Mouse (Mus musculus): Measurements from ENCODE around the gene Abtb2.

Abtb2 gene

DNA sequence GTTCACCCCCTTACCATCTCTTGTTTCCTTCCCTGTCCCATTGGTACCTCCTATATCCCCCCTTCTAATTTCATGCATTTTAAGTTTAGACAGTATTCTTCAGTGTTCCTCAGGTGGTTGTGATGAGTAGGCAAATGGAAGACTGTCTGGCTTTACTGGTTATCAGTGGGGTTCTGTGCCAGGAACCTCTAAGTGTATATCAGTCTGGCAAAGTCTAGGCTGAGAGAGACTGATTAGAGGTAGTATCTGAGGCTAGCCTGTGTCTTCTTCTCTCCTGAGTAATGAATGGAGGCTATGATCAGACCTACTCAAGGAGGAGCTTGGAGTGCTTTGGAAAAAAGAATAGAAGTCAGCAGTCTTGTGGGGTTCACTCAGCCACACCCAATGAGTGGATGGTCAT, 18.0 kb downstream of the Abtb2 start:
- DNase-seq (ENCODE audit: low spot score in 2 of 2) = no peak

DNA sequence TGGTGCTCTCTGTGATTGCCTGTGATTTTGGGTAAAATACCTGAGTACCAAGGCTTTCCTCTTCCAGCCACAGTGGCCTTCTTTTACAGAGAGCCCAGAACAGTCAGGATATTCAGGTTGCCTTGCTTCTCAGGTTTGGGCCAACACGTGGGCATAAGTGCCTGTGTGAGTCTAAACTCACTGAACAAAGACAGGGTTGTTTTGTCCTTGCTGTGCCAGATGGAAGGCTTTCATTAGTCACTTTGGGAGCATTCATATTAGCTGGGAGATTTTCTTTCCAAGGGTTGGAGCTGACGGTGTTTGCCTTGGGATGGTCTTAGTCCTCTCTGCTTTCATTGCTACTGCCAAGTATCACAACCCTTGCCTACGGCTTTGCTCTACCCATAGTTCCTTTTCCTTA, 20.3 kb downstream of the Abtb2 start:
- no peak for DNase-seq (ENCODE audit: low spot score in 2 of 2)

DNA sequence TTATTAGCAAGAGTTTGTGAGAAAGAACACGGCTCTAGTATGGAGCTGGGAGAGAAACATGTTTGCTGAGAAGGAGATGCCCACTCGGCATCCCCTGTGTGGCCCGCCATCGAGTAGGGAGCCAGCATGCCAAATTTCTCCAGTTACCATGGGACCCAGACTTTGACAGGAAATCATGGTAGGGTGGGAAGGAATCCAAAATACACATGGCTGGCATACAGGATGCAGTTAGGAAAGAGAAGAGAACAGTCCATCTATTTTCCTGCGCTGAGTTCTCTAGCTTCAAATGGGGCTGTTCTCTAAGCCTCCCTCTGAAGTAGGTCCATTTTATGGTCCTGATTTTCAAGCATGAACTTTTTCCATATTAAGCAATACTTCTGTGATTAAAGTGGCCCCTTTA, 22.7 kb downstream of the Abtb2 start:
- DNase-seq (ENCODE audit: low spot score in 2 of 2) = no peak

DNA sequence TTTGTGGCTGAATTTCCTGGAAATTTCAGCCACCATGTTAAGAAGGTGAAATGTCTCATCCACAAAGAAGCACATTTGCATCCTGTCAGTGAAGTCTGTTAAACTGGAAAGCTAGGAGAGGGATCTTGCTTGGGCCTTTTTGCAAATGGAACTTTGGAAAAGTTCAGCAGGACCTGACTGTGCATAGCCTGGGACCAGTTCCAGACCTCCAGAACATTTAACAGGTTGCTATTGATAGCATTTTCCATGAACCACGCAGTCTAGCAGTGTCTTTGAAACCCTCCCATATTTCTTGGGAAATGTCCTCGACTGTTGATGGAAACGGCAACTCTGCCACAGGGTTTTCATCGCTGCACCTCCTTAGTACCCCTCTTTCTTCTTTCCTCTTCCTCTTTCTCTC, 23.3 kb downstream of the Abtb2 start:
- DNase-seq (ENCODE audit: low spot score in 2 of 2) = no peak

DNA sequence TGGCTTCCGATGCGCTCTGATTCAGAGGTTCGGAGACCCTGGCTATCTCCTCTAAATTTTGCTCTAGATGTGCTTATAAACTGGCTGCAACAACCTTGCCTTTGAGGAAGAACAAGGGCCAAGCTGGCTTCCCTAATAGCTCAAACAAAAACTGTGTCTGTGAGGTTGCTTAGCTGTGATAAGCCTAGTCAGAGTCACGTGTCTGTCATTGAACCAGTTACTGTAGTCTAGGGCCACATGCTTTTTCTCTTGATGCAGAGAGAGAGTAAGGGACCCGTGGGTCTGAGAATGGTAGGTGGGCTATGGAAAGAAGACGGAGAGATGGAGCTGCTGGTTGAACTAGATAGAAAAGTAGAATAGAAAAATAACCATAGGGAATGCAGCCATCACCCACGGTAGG, 24.5 kb downstream of the Abtb2 start:
- DNase-seq (ENCODE audit: low spot score in 2 of 2) = no peak

DNA sequence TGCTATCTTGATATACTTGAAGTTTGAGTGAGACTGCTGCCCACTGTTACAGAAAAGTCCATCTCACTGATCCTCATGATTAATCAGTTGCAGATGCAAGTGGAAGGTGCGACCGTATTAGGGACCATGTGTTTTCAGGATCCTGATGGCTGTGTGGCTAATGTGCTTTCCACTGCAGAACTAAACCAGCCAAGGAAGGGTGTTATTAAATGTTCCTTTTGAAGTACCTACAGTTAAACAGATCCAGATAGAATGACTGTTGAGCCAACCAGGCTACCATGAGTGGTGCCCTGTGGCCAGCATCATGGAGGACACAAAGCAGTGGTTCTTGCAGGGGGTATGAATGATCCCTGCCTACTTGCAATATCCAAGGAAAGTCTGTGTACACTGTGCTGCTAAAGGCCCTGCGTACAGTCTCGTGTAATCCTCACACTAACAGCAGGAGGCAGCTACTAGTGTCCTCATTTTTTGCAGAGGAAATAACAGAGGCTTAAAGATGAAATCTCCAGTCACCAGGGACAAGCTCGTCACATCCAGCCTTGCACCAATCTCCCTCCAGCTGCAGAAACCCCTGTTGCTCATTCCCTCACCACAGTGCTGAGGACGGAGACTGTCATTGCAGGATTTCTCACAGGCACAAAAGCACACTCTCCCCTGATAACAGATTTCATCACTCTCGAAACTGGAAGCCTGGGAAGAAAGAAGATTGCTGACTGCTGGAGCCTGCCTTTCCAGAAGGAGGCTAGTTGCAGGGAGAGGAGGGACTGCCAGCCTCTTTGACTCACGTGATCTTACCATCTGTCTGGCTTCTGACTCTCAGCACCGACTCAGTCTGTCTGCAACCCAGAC, 25.9 kb downstream of the Abtb2 start:
- DNase-seq (ENCODE audit: low spot score in 2 of 2) = peak in 1 of 2 experiments; percentile 60

DNA sequence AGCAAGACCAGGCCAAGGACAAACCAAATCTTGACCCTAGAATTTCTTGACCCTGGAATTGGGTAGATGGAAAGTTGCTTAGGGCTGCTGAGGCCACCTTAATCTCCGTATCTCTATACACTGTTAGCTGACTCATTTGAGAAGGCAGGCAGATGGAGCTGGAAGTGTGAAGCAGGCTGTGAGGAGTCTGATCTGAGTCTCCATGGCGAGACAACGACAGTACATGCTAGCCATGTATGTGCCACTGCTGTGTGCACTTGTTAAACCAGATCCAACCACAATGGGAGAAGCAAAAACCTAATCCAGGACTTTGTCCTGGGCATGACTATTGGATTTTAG, 26.4 kb downstream of the Abtb2 start:
- DNase-seq (ENCODE audit: low spot score in 2 of 2) = no peak

DNA sequence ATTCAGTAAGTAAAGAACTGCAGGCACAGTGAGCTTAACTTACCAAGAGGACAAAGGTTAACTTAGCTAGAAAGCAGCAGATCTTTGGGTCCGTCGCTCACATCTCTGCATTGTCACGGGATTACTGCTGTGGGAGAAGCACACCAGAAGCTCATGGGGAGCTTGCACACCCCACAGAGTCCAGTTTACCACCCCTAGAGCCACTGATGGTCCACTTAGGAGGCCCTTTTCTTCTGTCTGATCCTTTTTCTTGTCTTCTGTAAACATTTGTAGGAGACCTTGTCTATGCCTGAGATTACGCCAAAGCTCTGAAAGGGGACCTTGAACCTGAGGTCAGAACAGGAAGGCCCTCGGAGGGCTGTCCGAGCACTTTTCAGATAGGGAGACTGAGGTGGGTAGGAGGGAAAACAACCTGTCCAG, 28.5 kb downstream of the Abtb2 start:
- no peak for DNase-seq (ENCODE audit: low spot score in 2 of 2)

DNA sequence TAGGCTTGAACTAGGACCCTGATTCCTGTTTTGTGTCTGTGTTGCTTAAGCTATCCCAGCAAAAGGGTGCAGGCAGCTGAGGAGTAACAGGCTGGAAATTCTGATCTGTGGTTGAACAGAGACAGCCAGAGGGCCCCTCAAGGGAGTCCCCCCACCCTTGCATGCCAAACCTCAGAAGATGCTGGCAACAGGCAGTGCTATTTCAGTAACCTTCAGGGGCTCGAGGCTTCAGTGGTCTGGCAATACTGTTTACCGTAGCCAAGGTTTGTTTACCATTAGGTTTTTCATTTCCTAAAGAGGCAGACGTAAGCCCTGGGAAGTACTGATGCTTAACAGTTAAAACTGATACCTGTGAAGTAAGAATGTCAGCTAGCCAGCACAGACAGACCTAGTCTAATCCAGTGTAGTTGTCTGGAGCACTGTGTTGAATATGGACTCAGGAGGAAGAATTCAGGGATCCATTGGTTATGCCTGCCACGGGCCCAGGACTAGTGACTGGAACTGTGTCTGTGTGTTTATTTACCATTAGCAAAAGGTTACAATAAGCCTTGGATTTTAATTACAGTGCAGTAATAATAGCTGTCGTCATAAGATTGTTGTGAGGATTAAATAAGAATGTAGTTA, 29.0 kb downstream of the Abtb2 start:
- no peak for DNase-seq (ENCODE audit: low spot score in 2 of 2)

DNA sequence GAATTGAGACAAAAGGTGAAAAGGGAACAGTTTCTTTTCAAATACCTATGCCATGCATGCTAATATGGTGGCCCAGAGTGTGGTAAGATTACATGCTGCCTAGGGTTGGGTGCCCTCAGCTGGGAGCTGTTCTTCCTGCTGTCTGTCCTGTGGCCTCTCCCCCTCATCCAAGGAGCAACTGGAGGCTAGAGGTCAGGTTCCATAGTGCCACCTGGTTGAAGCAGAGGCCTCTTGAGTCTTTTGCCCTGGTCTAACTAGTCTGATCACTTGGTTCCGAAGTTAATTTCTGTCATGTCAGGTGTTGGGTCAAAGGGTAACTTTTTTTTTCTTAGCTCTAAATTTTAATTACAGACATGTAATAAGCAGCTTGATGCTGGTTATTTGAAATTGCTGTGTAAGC, 33.2 kb downstream of the Abtb2 start:
- DNase-seq (ENCODE audit: low spot score in 2 of 2) = no peak

DNA sequence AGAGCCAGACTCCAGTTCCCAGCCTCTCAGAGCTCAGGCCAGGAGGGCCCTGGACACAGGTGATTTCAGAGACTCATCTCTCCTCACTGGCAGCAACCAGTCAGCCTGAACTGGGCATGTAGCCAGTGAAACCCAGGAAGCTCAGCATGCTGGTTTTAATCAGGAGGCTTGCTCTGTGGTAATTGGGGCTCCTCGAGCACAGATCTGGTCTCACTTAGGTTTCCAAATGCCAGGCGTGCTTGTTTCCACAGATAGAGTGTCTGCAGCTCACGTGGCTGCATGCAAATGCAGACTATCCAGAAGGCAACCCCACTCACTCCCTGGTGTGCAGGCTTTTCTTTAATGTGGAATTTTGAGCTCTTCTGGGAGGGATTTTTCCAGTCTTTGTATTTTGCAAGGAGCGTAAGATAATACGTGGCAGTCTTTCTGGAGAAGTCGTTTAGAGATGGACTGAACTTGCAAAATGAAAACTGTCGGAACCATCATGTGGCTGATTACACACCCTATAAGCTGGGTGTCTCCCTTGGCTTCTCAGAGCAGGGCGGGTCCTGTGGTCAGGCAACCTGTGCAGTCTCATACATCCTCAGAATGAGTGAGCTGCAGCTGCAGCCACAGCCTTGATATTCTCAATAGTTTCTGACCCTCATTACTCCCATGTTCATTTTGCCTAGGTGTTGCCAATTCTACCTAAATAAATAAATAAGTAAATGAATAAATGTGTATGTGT, 34.2 kb downstream of the Abtb2 start:
- peak; percentile 20 to 58 for DNase-seq (ENCODE audit: low spot score in 2 of 2)

DNA sequence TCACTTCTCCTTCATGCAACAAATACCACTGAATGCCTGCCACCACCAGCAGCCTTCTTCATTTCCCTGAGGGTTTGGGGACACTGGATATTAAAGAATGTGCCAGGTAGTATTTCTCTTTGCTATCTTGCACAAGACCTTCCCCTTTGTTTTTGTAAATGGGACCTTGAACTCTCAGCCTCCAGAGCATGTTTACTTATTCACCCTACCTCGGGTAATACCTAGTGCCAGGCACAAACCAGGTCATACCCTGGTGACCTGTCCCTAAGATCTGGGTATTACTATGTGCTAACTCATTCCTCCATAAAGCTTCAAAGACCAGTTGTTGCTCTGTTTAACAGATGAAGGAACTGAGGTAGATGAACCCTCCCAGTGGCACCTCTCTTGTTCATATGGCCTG, 35.0 kb downstream of the Abtb2 start:
- no peak for DNase-seq (ENCODE audit: low spot score in 2 of 2)

DNA sequence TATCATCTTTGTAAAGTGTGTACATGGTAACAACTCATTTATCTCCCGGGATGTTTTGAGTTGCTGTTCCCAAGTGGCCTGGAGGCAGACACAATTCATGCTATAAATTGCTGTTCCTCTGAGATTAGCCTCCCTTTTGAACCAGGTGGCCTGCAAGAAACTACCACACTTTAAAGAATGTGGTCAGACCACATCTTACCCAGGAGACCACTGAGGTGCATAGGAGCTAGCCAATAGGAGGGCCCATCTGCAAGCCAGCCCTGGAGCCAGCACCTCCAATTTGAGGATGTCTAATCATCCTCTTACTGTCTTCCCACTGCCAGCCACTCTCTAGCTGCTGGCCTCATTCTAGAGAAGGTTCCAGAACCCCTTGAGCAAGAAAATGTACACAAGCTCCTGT, 35.4 kb downstream of the Abtb2 start:
- no peak for DNase-seq (ENCODE audit: low spot score in 2 of 2)

DNA sequence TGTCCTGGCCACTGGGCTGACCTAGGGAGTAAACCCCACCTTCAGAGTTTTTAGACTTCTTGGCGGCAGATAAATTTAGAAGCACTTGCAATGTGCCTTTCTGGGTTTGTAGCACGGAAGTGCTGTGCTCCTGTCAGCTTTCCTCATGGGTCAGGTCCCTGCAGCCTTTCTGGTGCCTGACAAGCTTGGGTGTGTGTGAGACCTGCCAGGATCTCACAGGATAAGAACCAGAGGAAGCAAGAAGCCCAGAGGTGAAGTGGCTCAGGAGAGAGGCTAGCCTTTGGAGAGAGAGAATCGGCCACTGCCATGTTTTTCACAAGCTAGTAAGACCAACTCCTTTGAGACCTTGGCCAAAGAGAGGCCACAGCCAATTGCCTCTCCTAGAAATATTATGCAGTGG, 37.1 kb downstream of the Abtb2 start:
- no peak for DNase-seq (ENCODE audit: low spot score in 2 of 2)

DNA sequence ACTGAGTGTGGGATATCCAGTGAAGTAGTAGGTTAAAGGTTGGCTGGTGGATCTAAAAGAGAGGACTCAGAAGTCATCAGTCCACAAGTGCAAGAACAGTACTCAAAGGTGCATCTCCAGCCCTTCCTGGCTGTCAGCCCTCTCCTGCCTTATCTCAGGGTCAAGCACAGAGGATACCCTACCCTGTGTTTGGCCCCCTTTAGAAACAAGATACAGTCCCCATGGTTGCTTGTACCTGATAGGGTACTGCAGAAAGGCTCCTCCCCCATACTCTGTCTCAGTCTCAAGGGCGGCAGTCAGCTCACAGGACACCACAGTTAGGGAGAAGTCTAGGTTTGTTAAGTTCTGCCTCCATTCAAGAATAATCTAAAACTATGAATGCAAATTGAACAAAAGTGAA, 37.8 kb downstream of the Abtb2 start:
- DNase-seq (ENCODE audit: low spot score in 2 of 2) = no peak

DNA sequence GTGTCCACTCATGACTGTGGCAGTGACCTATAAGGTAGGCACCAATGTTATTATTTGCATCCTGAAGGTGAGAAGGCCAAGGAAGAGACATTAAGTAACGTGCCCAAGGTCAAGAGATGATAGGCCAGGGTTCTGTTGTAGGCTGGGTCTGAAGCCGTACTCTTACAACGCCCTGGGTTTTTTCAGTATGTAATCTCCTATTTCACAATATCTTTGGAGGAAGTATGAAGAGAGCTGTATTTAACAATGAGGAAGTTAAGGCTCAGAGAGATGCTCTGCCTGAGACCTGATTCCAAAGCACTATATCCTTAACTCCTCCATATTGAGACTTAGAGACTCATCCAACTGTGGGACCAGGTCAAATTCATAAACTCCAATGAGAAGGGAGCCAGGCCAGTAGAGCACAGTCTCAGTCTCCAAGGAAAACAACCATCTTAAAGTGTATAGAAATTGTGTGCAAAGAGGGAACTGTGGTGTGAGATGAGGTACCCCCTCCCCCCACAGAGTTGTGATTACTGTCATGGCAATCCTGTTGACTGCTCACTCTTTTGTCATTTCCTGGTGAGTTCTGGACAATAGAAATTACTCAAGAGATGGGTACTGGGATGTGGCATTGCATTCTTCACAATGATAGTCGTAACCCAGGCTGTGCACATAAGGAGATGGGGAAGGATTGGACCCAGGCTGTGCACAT, 39.8 kb downstream of the Abtb2 start:
- DNase-seq (ENCODE audit: low spot score in 2 of 2) = no peak

DNA sequence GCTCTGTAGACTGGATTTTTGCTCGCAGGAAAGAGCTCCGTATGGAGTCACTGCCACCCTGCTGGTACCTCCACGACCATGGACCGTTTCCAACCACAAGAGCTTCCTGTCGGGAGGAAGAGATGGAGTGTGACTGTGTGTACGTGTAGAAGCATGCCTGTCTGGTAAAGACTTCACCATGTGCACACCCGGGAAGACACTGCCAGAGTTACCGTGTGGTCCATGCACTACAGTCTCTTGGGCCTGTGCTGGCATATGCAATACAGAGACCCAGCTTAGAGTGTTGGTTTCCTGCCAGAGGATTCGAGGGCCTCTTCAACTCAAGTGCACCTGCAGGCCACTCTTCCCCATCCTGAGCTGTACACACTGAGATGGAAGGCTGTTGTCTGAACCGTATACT, 41.8 kb downstream of the Abtb2 start:
- DNase-seq (ENCODE audit: low spot score in 2 of 2) = no peak

DNA sequence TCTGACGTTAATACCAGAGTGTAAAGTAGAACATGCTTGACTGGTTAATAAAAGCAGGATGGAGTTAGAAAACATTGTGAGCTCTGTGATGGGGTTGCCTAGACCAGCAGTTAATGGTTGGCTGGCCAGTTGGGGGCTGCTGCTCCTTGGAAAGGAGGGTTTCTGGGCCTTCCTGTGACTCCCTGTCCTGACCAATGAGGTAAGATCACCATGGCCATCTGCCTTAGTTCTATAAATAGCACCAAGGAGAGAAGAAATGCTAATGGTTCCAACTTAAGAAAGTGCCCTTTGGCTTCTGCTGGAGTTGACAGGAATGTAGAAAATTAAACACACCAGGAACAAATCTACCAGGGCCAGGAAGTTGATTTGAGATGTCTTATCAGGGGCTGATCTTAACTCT, 42.8 kb downstream of the Abtb2 start:
- no peak for DNase-seq (ENCODE audit: low spot score in 2 of 2)

DNA sequence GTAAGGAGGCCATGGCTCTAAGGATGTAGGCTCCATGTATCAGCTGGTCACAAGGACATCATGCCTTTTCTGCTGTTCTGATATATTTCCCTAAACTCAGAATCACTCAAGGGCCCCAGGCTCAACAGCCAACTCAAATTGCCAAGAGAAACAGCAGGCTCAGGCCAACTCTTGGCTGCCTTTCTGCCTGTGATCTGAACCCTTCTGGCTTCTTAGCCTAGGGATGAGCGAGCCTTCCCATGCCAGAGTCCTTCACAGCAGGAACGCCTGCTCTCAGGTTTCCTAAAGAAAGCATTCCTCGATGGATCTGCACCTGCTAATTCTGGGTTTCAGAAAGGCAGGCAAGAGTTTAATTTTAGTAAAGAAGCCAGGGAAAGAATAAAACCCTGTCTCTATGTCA, 43.4 kb downstream of the Abtb2 start:
- DNase-seq (ENCODE audit: low spot score in 2 of 2) = no peak

DNA sequence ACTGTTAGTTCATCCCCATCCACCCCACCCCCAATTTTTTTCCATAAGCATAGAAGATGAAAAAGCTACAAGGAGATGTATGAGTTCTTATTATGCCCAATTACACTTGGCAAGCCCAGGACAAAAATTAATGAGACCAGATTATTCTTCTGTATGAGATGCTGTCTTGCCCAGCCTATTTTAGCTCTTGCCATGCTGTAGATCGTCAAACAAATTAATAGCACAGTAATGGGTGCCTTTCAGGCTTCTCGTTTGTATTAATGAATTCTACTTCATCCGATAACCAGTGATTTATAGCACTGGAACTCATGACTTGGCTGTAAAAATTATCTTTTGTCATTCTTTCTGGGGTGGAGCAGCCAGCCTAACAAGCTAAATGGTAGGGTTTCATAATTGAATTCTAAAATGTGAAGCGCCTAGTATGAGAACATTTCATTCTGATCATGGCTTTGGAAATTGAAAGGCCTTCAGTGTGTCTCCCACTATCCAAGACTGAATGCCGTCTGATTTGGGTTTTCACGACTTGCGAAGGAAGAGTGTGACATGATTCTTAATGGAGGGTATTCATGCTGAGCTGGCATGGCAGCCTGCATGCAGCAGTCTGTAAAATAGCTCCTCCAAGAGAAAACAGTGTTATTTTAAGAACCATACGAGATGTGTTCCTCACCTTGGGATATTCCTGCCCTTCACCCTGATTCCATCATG, 44.9 kb downstream of the Abtb2 start:
- no peak for DNase-seq (ENCODE audit: low spot score in 2 of 2)

DNA sequence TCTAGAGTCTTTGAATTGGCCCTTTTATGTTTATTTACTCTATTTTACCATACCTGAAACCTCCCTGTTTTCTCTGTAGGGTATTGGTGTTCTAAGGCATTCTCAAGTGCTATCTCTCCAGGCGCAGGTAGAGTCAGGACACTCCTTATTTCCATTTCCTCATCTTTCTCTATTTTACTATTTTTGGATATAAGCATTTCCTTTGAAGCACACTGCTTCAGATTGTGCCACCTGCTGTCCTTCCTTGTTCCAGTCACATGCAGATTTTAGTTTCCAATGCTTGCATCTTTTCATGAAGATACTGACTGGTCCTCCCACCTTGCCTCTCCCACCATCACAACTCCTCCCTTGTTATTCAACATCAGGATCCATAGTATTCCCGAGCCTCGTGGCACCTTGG, 47.8 kb downstream of the Abtb2 start:
- DNase-seq (ENCODE audit: low spot score in 2 of 2) = no peak

DNA sequence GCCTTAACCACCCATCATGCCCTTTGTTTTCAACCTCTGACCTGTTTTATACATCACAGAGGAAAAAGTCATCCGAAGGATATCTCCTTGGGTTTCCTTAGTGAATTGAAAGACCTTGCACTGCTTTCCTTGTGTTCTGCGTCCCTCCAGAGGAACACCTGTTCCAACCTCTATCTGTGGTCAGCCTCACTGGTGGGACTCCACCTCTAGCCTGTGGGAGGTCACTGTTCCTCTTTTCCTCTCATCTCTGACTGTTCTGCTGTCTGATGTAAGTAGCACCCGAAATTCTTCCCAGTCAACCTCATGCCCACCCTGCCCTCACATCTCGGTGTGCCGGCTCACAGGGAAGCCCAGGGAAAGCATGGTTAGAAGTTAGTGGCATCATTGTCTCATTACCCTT, 48.9 kb downstream of the Abtb2 start:
- DNase-seq (ENCODE audit: low spot score in 2 of 2) = no peak
